Mouse (Mus musculus) liver, adult (tissue): Measurements from ENCODE around the gene Arpc4.

Experiments
- GATA4 ChIP-seq: IDR thresholded peaks from 2 replicates; pipeline ENCODE4 v1.6.1; 2014; ENCODE audit warnings: mild to moderate bottlenecking, low read length; ENCODE audit not compliant: insufficient replicate concordance

Gene Arpc4

GRCm38 (mm10) chr6:113377496-113378385 is at the start of gene Arpc4, which contains the start of gene Tada3:
Gene Arpc4 (plus strand): TSS chr6:113378115.
Gene Tada3 (minus strand): TSS chr6:113377883.
- TF ChIP-seq GATA4, result no peak; the same call in 1 of the 2 replicates

- no peak for TF ChIP-seq GATA4
Observed at GRCm38 (mm10) chr6:113329396-113329795, 48.5 kb upstream of the Arpc4 start.

GRCm38 (mm10) chr6:113330547-113330946 is 47.4 kb upstream of the Arpc4 start:
- no peak for TF ChIP-seq GATA4

- TF ChIP-seq GATA4, result no peak
Observed at GRCm38 (mm10) chr6:113331721-113332120, 46.2 kb upstream of the Arpc4 start.

GRCm38 (mm10) chr6:113333137-113333950 is 44.6 kb upstream of the Arpc4 start:
- no peak for TF ChIP-seq GATA4

- TF ChIP-seq GATA4, result no peak
Observed at GRCm38 (mm10) chr6:113334216-113334615, 43.7 kb upstream of the Arpc4 start.

- no peak for TF ChIP-seq GATA4
Observed at GRCm38 (mm10) chr6:113336852-113337620, 40.9 kb upstream of the Arpc4 start.

GRCm38 (mm10) chr6:113341574-113341973 is 36.3 kb upstream of the Arpc4 start:
- TF ChIP-seq GATA4, result no peak

- no peak for TF ChIP-seq GATA4
Observed at GRCm38 (mm10) chr6:113342297-113342696, 35.6 kb upstream of the Arpc4 start.

GRCm38 (mm10) chr6:113343177-113344092 is 34.5 kb upstream of the Arpc4 start, which contains the start of gene Camk1:
Gene Camk1 (minus strand): TSS chr6:113343984.
- no peak for TF ChIP-seq GATA4

GRCm38 (mm10) chr6:113344321-113344720 is 33.6 kb upstream of the Arpc4 start:
- no peak for TF ChIP-seq GATA4

- no peak for TF ChIP-seq GATA4
Observed at GRCm38 (mm10) chr6:113346897-113347296, 31.0 kb upstream of the Arpc4 start.

GRCm38 (mm10) chr6:113350538-113350937 is 27.4 kb upstream of the Arpc4 start:
- no peak for TF ChIP-seq GATA4

GRCm38 (mm10) chr6:113351161-113351560 is 26.8 kb upstream of the Arpc4 start:
- no peak for TF ChIP-seq GATA4
